In the genomic region with DNA sequence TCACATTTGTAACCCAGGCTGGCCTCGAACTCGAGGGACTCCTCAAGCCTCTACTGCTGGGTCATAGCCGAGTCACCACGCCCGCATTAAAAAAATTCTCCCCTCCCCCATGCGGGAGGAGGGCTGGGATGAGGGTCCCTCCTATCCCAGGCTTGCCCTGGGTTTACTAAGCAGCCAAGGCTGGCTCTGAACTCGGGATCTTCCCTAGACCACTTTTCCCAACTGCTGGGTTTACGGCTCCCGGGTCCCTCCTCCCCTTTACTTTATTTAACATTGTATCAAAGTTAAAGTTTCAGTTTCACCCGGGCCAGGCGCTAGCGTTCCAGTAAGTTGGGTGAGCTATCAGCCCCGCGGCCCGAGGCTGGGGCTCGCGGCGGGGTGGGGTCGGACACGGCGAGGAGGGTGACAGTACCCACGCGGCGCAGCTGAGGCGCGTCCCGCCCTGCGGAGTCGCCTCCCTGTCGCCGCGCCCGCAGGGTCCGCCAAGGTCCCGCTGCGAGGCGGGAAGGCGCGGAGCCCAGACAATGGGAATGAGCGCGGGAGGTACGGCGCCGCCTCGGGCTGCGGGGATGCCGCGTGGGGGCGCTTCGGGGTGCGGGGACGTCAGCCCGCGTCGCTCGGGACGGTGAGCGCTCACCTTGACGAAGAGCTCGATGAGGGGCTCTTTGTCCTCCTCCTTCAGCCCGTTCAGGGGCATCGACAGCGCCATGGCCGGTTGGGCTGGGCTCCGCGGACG, we compare ENCODE assay signal across 8 mouse cellular contexts. TPM values are rescaled to one million over a fixed set of nuclear protein-coding genes. Genes with fewer than 3 reads are reported as not detected.
DNase-seq lines count a peak whose midpoint lies in the region; ATAC-seq lines count a peak whose summit lies in the region.

No protein-coding gene starts in this region.

- peaks cover 39% of the 10 kb centered on the region for H3K4me1 ChIP-seq in forebrain, embryonic 14.5 days (ENCODE audit: control insufficient read depth, insufficient read depth, low read length)
- peaks cover 30% of the 10 kb centered on the region for H3K4me1 ChIP-seq in limb, embryonic 11.5 days (ENCODE audit: control insufficient read depth, insufficient read depth, low read length)
- H3K4me1 ChIP-seq in midbrain, embryonic 10.5 days: peaks cover 57% of the 10 kb centered on the region
- H3K4me1 ChIP-seq in stomach, embryonic 14.5 days (ENCODE audit: control insufficient read depth, insufficient read depth, low read length): peaks cover 25% of the 10 kb centered on the region

- peak overlapping the region; percentile 94 for H3K27ac ChIP-seq in forebrain, embryonic 14.5 days (ENCODE audit: low read depth, low read length)
- H3K27ac ChIP-seq in limb, embryonic 11.5 days (replicated peaks; ENCODE audit: low read depth, low read length): peak overlapping the region; percentile 95
- peak overlapping the region; percentile 98 for H3K27ac ChIP-seq in midbrain, embryonic 10.5 days (replicated peaks)
- H3K27ac ChIP-seq in stomach, embryonic 14.5 days (ENCODE audit: low read length): peak overlapping the region; percentile 98

- WGBS in forebrain, embryonic 14.5 days: under 1% methylated on average over 64 of the region's 67 CpGs
- WGBS in limb, embryonic 11.5 days: 0% methylated on average over 59 of the region's 67 CpGs
- under 1% methylated on average over 67 of the region's 67 CpGs for WGBS in midbrain, embryonic 10.5 days
- WGBS in stomach, embryonic 14.5 days: under 1% methylated on average over 52 of the region's 67 CpGs

- 0 out of 2 replicates have a peak, but pooled peaks cover 3% of the 10 kb centered on the region for H3K27me3 ChIP-seq in forebrain, embryonic 14.5 days (replicated peaks; ENCODE audit: control insufficient read depth, insufficient read depth, low read length)
- H3K27me3 ChIP-seq in limb, embryonic 11.5 days (ENCODE audit: control insufficient read depth, insufficient read depth, low read length): no peaks in the 10 kb centered on the region
- H3K27me3 ChIP-seq in midbrain, embryonic 10.5 days (ENCODE audit: low read depth, poor library complexity, severe bottlenecking): peaks cover 25% of the 10 kb centered on the region
- H3K27me3 ChIP-seq in stomach, embryonic 14.5 days (ENCODE audit: control insufficient read depth, insufficient read depth, low read length): no peaks in the 10 kb centered on the region

- H3K4me2 ChIP-seq in forebrain, embryonic 14.5 days (ENCODE audit: low read length): peak overlapping the region; percentile 67
- H3K4me2 ChIP-seq in limb, embryonic 11.5 days (ENCODE audit: low read depth, severe bottlenecking): peak overlapping the region; percentile 54
- H3K4me2 ChIP-seq in stomach, embryonic 14.5 days (replicated peaks; ENCODE audit: low read depth, low read length): peak overlapping the region; percentile 79

- peak; percentile 21 for DNase-seq in layer of hippocampus, adult 11-12 months (ENCODE audit: low spot score)
- no peak for DNase-seq in layer of hippocampus, postnatal 14 days (ENCODE audit: low spot score in 2 of 2)
- peak; percentile 63 for DNase-seq in c-Kit-negative CD71-positive TER-119-positive erythroid progenitor cells, embryonic 14.5 days (ENCODE audit: low read depth, low spot score)
- DNase-seq in forebrain, embryonic 14.5 days (ENCODE audit: low spot score): peak; percentile 59
- DNase-seq in heart, postnatal 4 days: peak; percentile 80
- peak; percentile 78 for DNase-seq in limb, embryonic 11.5 days (ENCODE audit: low spot score)
- DNase-seq in midbrain, embryonic 10.5 days (ENCODE audit: low spot score): peak; percentile 62

- peak overlapping the region; percentile 93 for H3K9ac ChIP-seq in forebrain, embryonic 14.5 days (ENCODE audit: low read length)
- peak overlapping the region; percentile 99 for H3K9ac ChIP-seq in limb, embryonic 11.5 days (ENCODE audit: low read length)
- H3K9ac ChIP-seq in stomach, embryonic 14.5 days (replicated peaks; ENCODE audit: low read depth, low read length): peak overlapping the region; percentile 67

- H3K9me3 ChIP-seq in forebrain, embryonic 14.5 days (replicated peaks; ENCODE audit: control insufficient read depth, low read length): no peaks in the 10 kb centered on the region
- H3K9me3 ChIP-seq in limb, embryonic 11.5 days (ENCODE audit: control insufficient read depth, low read length): no peaks in the 10 kb centered on the region
- H3K9me3 ChIP-seq in midbrain, embryonic 10.5 days (replicated peaks): no peaks in the 10 kb centered on the region
- H3K9me3 ChIP-seq in stomach, embryonic 14.5 days (ENCODE audit: control insufficient read depth, low read depth, low read length): no peaks in the 10 kb centered on the region

- H3K36me3 ChIP-seq in forebrain, embryonic 14.5 days (ENCODE audit: control insufficient read depth, insufficient read depth, low read length): no peaks in the 10 kb centered on the region
- H3K36me3 ChIP-seq in limb, embryonic 11.5 days (ENCODE audit: control insufficient read depth, insufficient read depth, low read length): no peaks in the 10 kb centered on the region
- peaks cover 24% of the 10 kb centered on the region for H3K36me3 ChIP-seq in midbrain, embryonic 10.5 days
- H3K36me3 ChIP-seq in stomach, embryonic 14.5 days (ENCODE audit: control insufficient read depth, insufficient read depth, low read length): no peaks in the 10 kb centered on the region

- peak overlapping the region; percentile 91 for H3K4me3 ChIP-seq in forebrain, embryonic 14.5 days (ENCODE audit: low read depth, low read length)
- peak overlapping the region; percentile 95 for H3K4me3 ChIP-seq in limb, embryonic 11.5 days (ENCODE audit: low read depth, low read length)
- peak overlapping the region; percentile 94 for H3K4me3 ChIP-seq in midbrain, embryonic 10.5 days
- H3K4me3 ChIP-seq in stomach, embryonic 14.5 days (ENCODE audit: low read depth, low read length): peak overlapping the region; percentile 57

- ATAC-seq in forebrain, embryonic 14.5 days: peak; percentile 64; the same call in 1 of the 2 replicates
- ATAC-seq in limb, embryonic 11.5 days (ENCODE audit: insufficient number of reproducible peaks, low FRiP score, low TSS enrichment, low read depth): peak; percentile 5; the same call in 1 of the 2 replicates
- peak; percentile 26; the same call in 1 of the 2 replicates for ATAC-seq in stomach, embryonic 14.5 days (ENCODE audit: insufficient number of reproducible peaks, insufficient read depth, low FRiP score, low read depth)

RNA-seq across cellular contexts. Expression of a gene that starts 0.6 kb away (rescaled TPM):
- 10 to 100 TPM; 37.8 to 40.9 TPM for total RNA-seq in layer of hippocampus, postnatal 14 days (2021)
- polyA plus RNA-seq in forebrain, embryonic 14.5 days (2014; fragmentation: Nextera tagmentation; extraction: Ambion mirVana): 74.1 and 74.4 TPM in 2 replicates
- total RNA-seq in heart, postnatal 4 days (2021): 100 to 1,000 TPM; 313 to 318 TPM
- polyA plus RNA-seq in limb, embryonic 11.5 days (2014; fragmentation: Nextera tagmentation; extraction: Ambion mirVana): 141 and 161 TPM in 2 replicates
- polyA plus RNA-seq in midbrain, embryonic 10.5 days (2016; fragmentation: Nextera tagmentation; extraction: Ambion mirVana): 224 and 229 TPM in 2 replicates
- polyA plus RNA-seq in stomach, embryonic 14.5 days (2014; fragmentation: Nextera tagmentation; extraction: Ambion mirVana): 95.3 and 102 TPM in 2 replicates

Comparison
In these comparisons a context has a peak if more than half of its experiments do, and no peak if none do; other contexts are left out.
1. DNase-seq: peak in layer of hippocampus, adult 11-12 months (single experiment), c-Kit-negative CD71-positive TER-119-positive erythroid progenitor cells, embryonic 14.5 days (single experiment), forebrain, embryonic 14.5 days (single experiment), heart, postnatal 4 days (single experiment), limb, embryonic 11.5 days (single experiment) and midbrain, embryonic 10.5 days (single experiment); none in layer of hippocampus, postnatal 14 days (0 of 2).
2. ATAC-seq: peak in every context shown above with its lines; median percentile 64 in forebrain, embryonic 14.5 days; 26 in stomach, embryonic 14.5 days; 5 in limb, embryonic 11.5 days.
3. Peak in every context shown above with its lines, with median percentiles within 50 percentile points of each other: H3K27ac ChIP-seq, H3K4me2 ChIP-seq, H3K4me3 ChIP-seq and H3K9ac ChIP-seq.